Mouse (Mus musculus): ENCODE measurements at regions not wholly inside any gene's neighbourhood (a gene's known extent, or its start where the extent isn't known, plus 50 kb on each side); places are given as distances from the start of the nearest gene placed in this dataset.

- TF ChIP-seq CTCF (IDR thresholded peaks at IDR 0.05; ENCODE audit: low read depth), result no peak
- no peak for TF ChIP-seq EP300 (IDR thresholded peaks at IDR 0.05; ENCODE audit: low read depth)
Observed at GRCm38 (mm10) chr12:16379415-16379814, 231.4 kb downstream of the Lpin1 start.
